Mouse (Mus musculus) skeletal muscle tissue, postnatal 0 days (tissue): ENCODE results near the gene Myo15b. TPM values are rescaled to one million over a fixed set of nuclear protein-coding genes. Genes with fewer than 3 reads are reported as not detected.

Source experiments
- polyA plus RNA-seq: library from polyadenylated mRNA; unstranded; fragments of >200 nt; fragmentation: Nextera tagmentation; extraction: Ambion mirVana; gene quantifications from 2 replicates; pipeline ENCODE4 v1.2.1, GENCODE M21; 2015

The Myo15b gene
- 0.19 and 0.31 TPM in 2 replicates for polyA plus RNA-seq

GRCm38 (mm10) chr11:115858354-115858753, at the start of gene Myo15b:
Myo15b (plus strand) TSS chr11:115858406.

GRCm38 (mm10) chr11:115813507-115814296, 44.5 kb upstream of the Myo15b start, which contains the start of gene Caskin2:
Caskin2 (minus strand) TSS chr11:115813639.

GRCm38 (mm10) chr11:115814605-115815450, 43.4 kb upstream of the Myo15b start, which contains the start of gene Tsen54:
Tsen54 (plus strand) TSS chr11:115814724.

GRCm38 (mm10) chr11:115823774-115824740, 34.1 kb upstream of the Myo15b start, which contains the start of gene Llgl2:
Llgl2 (plus strand) TSS chr11:115824049.

GRCm38 (mm10) chr11:115899486-115900266, 41.5 kb downstream of the Myo15b start, which contains the start of gene Smim5:
Smim5 (plus strand) TSS chr11:115899966.

GRCm38 (mm10) chr11:115911632-115912376, 53.6 kb downstream of the Myo15b start, which contains the start of gene Smim6:
Smim6 (plus strand) TSS chr11:115912017.

DNA sequence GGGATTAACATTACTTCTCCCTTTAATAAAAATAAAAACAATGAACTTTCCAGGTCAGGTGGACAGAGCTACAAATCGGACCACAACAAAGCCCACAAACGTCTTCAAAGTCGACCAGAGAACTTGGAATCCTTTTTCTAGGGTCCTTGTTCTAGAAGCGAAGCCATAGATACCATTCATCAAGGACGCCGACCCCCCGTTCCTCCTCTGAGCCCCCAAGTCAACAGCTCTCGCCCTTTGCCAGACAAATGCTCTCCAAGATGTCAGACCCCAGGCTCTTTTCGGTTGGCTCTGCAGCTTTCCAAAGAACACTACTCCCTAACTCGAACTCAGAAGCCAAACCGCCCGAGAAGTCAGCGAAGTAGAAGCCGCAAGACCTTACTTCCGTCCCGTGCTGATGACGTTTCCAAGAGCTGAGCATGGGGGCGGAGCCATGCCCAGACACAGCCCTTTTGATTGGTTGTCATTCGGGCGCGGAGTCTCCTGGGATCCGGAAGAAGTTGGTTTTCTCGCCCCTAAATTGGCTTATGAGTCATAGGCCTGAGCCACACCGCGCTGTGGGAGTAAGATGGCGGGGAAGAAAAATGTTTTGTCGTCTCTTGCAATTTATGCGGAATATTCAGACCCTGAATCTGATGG, 75.0 kb downstream of the Myo15b start, which contains the start of the genes Sap30bp and Recql5:
Gene Sap30bp (plus strand): TSS at position 175 of the 639 bp plus-strand sequence.
Gene Recql5 (minus strand): TSS at position 370 of the 639 bp plus-strand sequence.

Other genes with a start within 250 kb of the Myo15b start
- 30.1 and 42.9 TPM in 2 replicates for gene Mif4gd, start 245.4 kb upstream of the Myo15b start, polyA plus RNA-seq
- gene Slc25a19, start 230.1 kb upstream of the Myo15b start, polyA plus RNA-seq = 18.5 and 27.4 TPM in 2 replicates
- 83.7 and 94.0 TPM in 2 replicates for gene Grb2, start 149.8 kb upstream of the Myo15b start, polyA plus RNA-seq
- 13.5 and 14.3 TPM in 2 replicates for gene Tmem94, start 93.0 kb upstream of the Myo15b start, polyA plus RNA-seq
- 7.4 and 7.9 TPM in 2 replicates for gene Caskin2, start 44.8 kb upstream of the Myo15b start, polyA plus RNA-seq
- 18.6 and 21.4 TPM in 2 replicates for gene Tsen54, start 43.7 kb upstream of the Myo15b start, polyA plus RNA-seq
- 13.0 and 14.3 TPM in 2 replicates for gene Llgl2, start 34.4 kb upstream of the Myo15b start, polyA plus RNA-seq
- 35.1 and 36.7 TPM in 2 replicates for gene Smim5, start 41.6 kb downstream of the Myo15b start, polyA plus RNA-seq
- 0.64 and 0.80 TPM in 2 replicates for gene Smim6, start 53.6 kb downstream of the Myo15b start, polyA plus RNA-seq
- gene Sap30bp, start 74.9 kb downstream of the Myo15b start, polyA plus RNA-seq = 20.3 and 23.4 TPM in 2 replicates
- gene Recql5, start 75.1 kb downstream of the Myo15b start, polyA plus RNA-seq = 5.2 and 5.6 TPM in 2 replicates
- gene Itgb4, start 116.3 kb downstream of the Myo15b start, polyA plus RNA-seq = 1.6 and 2.1 TPM in 2 replicates
- 51.1 and 63.1 TPM in 2 replicates for gene Galk1, start 154.3 kb downstream of the Myo15b start, polyA plus RNA-seq
- 498 and 591 TPM in 2 replicates for gene H3f3b, start 169.6 kb downstream of the Myo15b start, polyA plus RNA-seq
- gene Unk, start 171.9 kb downstream of the Myo15b start, polyA plus RNA-seq = 10.3 and 10.8 TPM in 2 replicates
- 1.6 and 2.0 TPM in 2 replicates for gene Unc13d, start 219.6 kb downstream of the Myo15b start, polyA plus RNA-seq
- 72.0 and 74.4 TPM in 2 replicates for gene Wbp2, start 228.6 kb downstream of the Myo15b start, polyA plus RNA-seq